Mouse (Mus musculus) kidney, postnatal 4 days (tissue): ENCODE data around the gene Ptbp1.

Source experiments
- DNase-seq, 2 experiments: peaks; one replicate each; pipeline ENCODE4 v3.0.0; 2021; ENCODE audit warnings: mixed read lengths in 2 of 2

Ptbp1 gene

GRCm38 (mm10) chr10:79834769-79835398, 19.3 kb upstream of the Ptbp1 start:
- peak; percentile 90 for DNase-seq

GRCm38 (mm10) chr10:79836918-79837317, 17.3 kb upstream of the Ptbp1 start:
- no peak for DNase-seq

GRCm38 (mm10) chr10:79838151-79838550, 16.1 kb upstream of the Ptbp1 start:
- DNase-seq, result peak in 1 of 2 experiments; percentile 32

- no peak for DNase-seq
Measured at GRCm38 (mm10) chr10:79840091-79840490, 14.1 kb upstream of the Ptbp1 start.

GRCm38 (mm10) chr10:79840644-79841551, 13.3 kb upstream of the Ptbp1 start:
- DNase-seq, result peak; percentile 82 to 91

- no peak for DNase-seq
Measured at GRCm38 (mm10) chr10:79842322-79842721, 11.9 kb upstream of the Ptbp1 start.

- peak; percentile 71 to 78 for DNase-seq
Measured at GRCm38 (mm10) chr10:79843476-79843875, 10.8 kb upstream of the Ptbp1 start.

- DNase-seq, result peak in 1 of 2 experiments; percentile 1
Measured at GRCm38 (mm10) chr10:79846553-79846952, 7.7 kb upstream of the Ptbp1 start.

- DNase-seq, result peak in 1 of 2 experiments; percentile 4
Measured at GRCm38 (mm10) chr10:79849941-79850628, 4.1 kb upstream of the Ptbp1 start.

- DNase-seq, result no peak
Measured at GRCm38 (mm10) chr10:79851653-79852052, 2.6 kb upstream of the Ptbp1 start.

GRCm38 (mm10) chr10:79852107-79852789, 2.0 kb upstream of the Ptbp1 start:
- DNase-seq, result peak; percentile 69 to 78

- peak in 1 of 2 experiments; percentile 62 for DNase-seq
Measured at GRCm38 (mm10) chr10:79852827-79853226, 1.4 kb upstream of the Ptbp1 start.

GRCm38 (mm10) chr10:79853392-79853791, 835 bp upstream of the Ptbp1 start:
- DNase-seq, result peak; percentile 99

GRCm38 (mm10) chr10:79854801-79855541, 744 bp downstream of the Ptbp1 start:
- peak; percentile 80 to 89 for DNase-seq

- peak; percentile 80 to 89 for DNase-seq
Measured at GRCm38 (mm10) chr10:79855558-79856184, 1.4 kb downstream of the Ptbp1 start.

- DNase-seq, result no peak
Measured at GRCm38 (mm10) chr10:79856280-79856679, 2.1 kb downstream of the Ptbp1 start.

- no peak for DNase-seq
Measured at GRCm38 (mm10) chr10:79856704-79857451, 2.7 kb downstream of the Ptbp1 start.

GRCm38 (mm10) chr10:79857452-79857811, 3.2 kb downstream of the Ptbp1 start:
- DNase-seq, result peak; percentile 83 to 90

- no peak for DNase-seq
Measured at GRCm38 (mm10) chr10:79857894-79858293, 3.7 kb downstream of the Ptbp1 start.

- DNase-seq, result peak; percentile 84 to 88
Measured at GRCm38 (mm10) chr10:79858416-79859074, 4.3 kb downstream of the Ptbp1 start.
